Mouse (Mus musculus): ENCODE results near the gene Pramel4. TPM values are rescaled to one million over a fixed set of nuclear protein-coding genes. Genes with fewer than 3 reads are reported as not detected.
"Not testable (repeated sequence)": the region's sequence is repeated elsewhere in the genome, so short reads cannot be mapped to it uniquely, and the experiment has no call there.

The Pramel4 gene
- polyA plus RNA-seq (2015; fragmentation: Nextera tagmentation; extraction: Ambion mirVana) = not detected in 2 replicates

GRCm38 (mm10) chr4:144058826-144059225, at the start of gene Pramel4:
Gene Pramel4, plus strand, starts transcription at chr4:144059126.
- not testable (repeated sequence) for H3K9ac ChIP-seq (replicated peaks; ENCODE audit: low read length)

GRCm38 (mm10) chr4:144106174-144106573, 47.2 kb downstream of the Pramel4 start, which contains the start of gene Gm13102:
Gene Gm13102, plus strand, starts transcription at chr4:144106474.
- not testable (repeated sequence) for H3K36me3 ChIP-seq (ENCODE audit: insufficient read depth, low read length); H3K4me3 ChIP-seq (ENCODE audit: low read length); H3K9me3 ChIP-seq (ENCODE audit: low read length); H3K4me1 ChIP-seq (ENCODE audit: insufficient read depth, low read length); H3K9ac ChIP-seq (replicated peaks; ENCODE audit: low read length); H3K4me2 ChIP-seq (replicated peaks; ENCODE audit: low read depth, low read length); H3K27ac ChIP-seq (ENCODE audit: low read length); H3K27me3 ChIP-seq (ENCODE audit: insufficient read depth, low read length); ATAC-seq (ENCODE audit: low FRiP score, low TSS enrichment)
- no CpG with 5 or more reads among the region's 2 CpGs for WGBS

More at GRCm38 (mm10) chr4:144058826-144059225, at the start of gene Pramel4:
- WGBS = 94% methylated on average over 3 of the region's 3 CpGs
- H3K4me3 ChIP-seq (ENCODE audit: low read length); H3K4me2 ChIP-seq (replicated peaks; ENCODE audit: low read depth, low read length); H3K36me3 ChIP-seq (ENCODE audit: insufficient read depth, low read length); H3K27me3 ChIP-seq (ENCODE audit: insufficient read depth, low read length); H3K27ac ChIP-seq (ENCODE audit: low read length); H3K9me3 ChIP-seq (ENCODE audit: low read length); H3K4me1 ChIP-seq (ENCODE audit: insufficient read depth, low read length); ATAC-seq (ENCODE audit: low FRiP score, low TSS enrichment): not testable (repeated sequence)

Other genes with a start within 250 kb of the Pramel4 start
- gene Gm13084, start 243.0 kb upstream of the Pramel4 start, polyA plus RNA-seq (2015; fragmentation: Nextera tagmentation; extraction: Ambion mirVana) = not detected in 2 replicates
- gene Gm13103, start 212.6 kb upstream of the Pramel4 start, polyA plus RNA-seq (2015; fragmentation: Nextera tagmentation; extraction: Ambion mirVana) = not detected in 2 replicates
- gene Pramef6, start 158.7 kb upstream of the Pramel4 start, polyA plus RNA-seq (2015; fragmentation: Nextera tagmentation; extraction: Ambion mirVana) = not detected in 2 replicates
- not detected in 2 replicates for gene Pramef25, start 108.1 kb upstream of the Pramel4 start, polyA plus RNA-seq (2015; fragmentation: Nextera tagmentation; extraction: Ambion mirVana)
- not detected in 2 replicates for gene Gm13101, start 92.2 kb upstream of the Pramel4 start, polyA plus RNA-seq (2015; fragmentation: Nextera tagmentation; extraction: Ambion mirVana)
- not detected in 2 replicates for gene Pramef17, start 64.8 kb upstream of the Pramel4 start, polyA plus RNA-seq (2015; fragmentation: Nextera tagmentation; extraction: Ambion mirVana)
- gene Gm13102, start 47.3 kb downstream of the Pramel4 start, polyA plus RNA-seq (2015; fragmentation: Nextera tagmentation; extraction: Ambion mirVana) = not detected in 2 replicates
- gene Oog3, start 103.5 kb downstream of the Pramel4 start, polyA plus RNA-seq (2015; fragmentation: Nextera tagmentation; extraction: Ambion mirVana) = not detected in 2 replicates
- not detected in 2 replicates for gene Oog2, start 131.6 kb downstream of the Pramel4 start, polyA plus RNA-seq (2015; fragmentation: Nextera tagmentation; extraction: Ambion mirVana)
- not detected in 2 replicates for gene C87977, start 154.2 kb downstream of the Pramel4 start, polyA plus RNA-seq (2015; fragmentation: Nextera tagmentation; extraction: Ambion mirVana)
- gene Pramel5, start 221.4 kb downstream of the Pramel4 start, polyA plus RNA-seq (2015; fragmentation: Nextera tagmentation; extraction: Ambion mirVana) = not detected in 2 replicates

All from kidney, embryonic 16.5 days (tissue).